In genomic region chr4:40854387-40854933, GRCm38 (mm10) we compare ENCODE assay signal across 7 mouse cellular contexts. TPM values are rescaled to one million over a fixed set of nuclear protein-coding genes. Genes with fewer than 3 reads are reported as not detected.
A peak's percentile ranks its signal among the peaks of the same experiment; 100 is the strongest.
DNase-seq lines count a peak whose midpoint lies in the region; ATAC-seq and TF ChIP-seq lines count a peak whose summit lies in the region.

No protein-coding gene starts in this region.

- ATAC-seq in forebrain, embryonic 11.5 days (replicated peaks; ENCODE audit: low FRiP score) = no peak
- ATAC-seq in limb, embryonic 14.5 days (ENCODE audit: low FRiP score, low read depth) = no peak
- no peak for ATAC-seq in stomach, embryonic 14.5 days (ENCODE audit: insufficient number of reproducible peaks, insufficient read depth, low FRiP score, low read depth)

- intact Hi-C loops in left cerebral cortex, postnatal 10 days (cut with DNase I) = loop anchor here (10.0 kb wide), 1 partner anchor 80 kb away; no protein-coding TSS in a partner anchor

- no peaks in the 10 kb centered on the region for H3K9me3 ChIP-seq in forebrain, embryonic 11.5 days (ENCODE audit: control insufficient read depth, low read length)
- H3K9me3 ChIP-seq in limb, embryonic 14.5 days (ENCODE audit: control insufficient read depth, low read length) = no peaks in the 10 kb centered on the region
- no peaks in the 10 kb centered on the region for H3K9me3 ChIP-seq in stomach, embryonic 14.5 days (ENCODE audit: control insufficient read depth, low read depth, low read length)

- H3K36me3 ChIP-seq in spleen, adult 2 months (ENCODE audit: control insufficient read depth, insufficient read depth, low read length) = no peaks in the 10 kb centered on the region; the same call in 1 of the 2 replicates
- no peaks in the 10 kb centered on the region for H3K36me3 ChIP-seq in forebrain, embryonic 11.5 days (ENCODE audit: control insufficient read depth, insufficient read depth, low read length)
- H3K36me3 ChIP-seq in limb, embryonic 14.5 days (ENCODE audit: control insufficient read depth, insufficient read depth, low read length) = no peaks in the 10 kb centered on the region
- no peaks in the 10 kb centered on the region for H3K36me3 ChIP-seq in stomach, embryonic 14.5 days (ENCODE audit: control insufficient read depth, insufficient read depth, low read length)

- H3K4me3 ChIP-seq in spleen, adult 2 months (ENCODE audit: extremely low read depth, insufficient read depth, insufficient read length) = peak overlapping the region; percentile 66
- peak overlapping the region; percentile 68 for H3K4me3 ChIP-seq in forebrain, embryonic 11.5 days (ENCODE audit: low read depth, low read length)
- peak overlapping the region; percentile 71 for H3K4me3 ChIP-seq in limb, embryonic 14.5 days (replicated peaks; ENCODE audit: low read length)
- H3K4me3 ChIP-seq in stomach, embryonic 14.5 days (ENCODE audit: low read depth, low read length) = peak overlapping the region; percentile 87

- TF ChIP-seq CTCF in spleen, adult 2 months (IDR thresholded peaks at IDR 0.05; ENCODE audit: extremely low read depth, insufficient read depth, insufficient read length, insufficient replicate concordance) = no peak

- H3K27ac ChIP-seq in spleen, adult 2 months (ENCODE audit: insufficient read depth, low read length) = peak overlapping the region; percentile 88
- H3K27ac ChIP-seq in forebrain, embryonic 11.5 days (ENCODE audit: low read depth, low read length) = peak overlapping the region; percentile 67
- H3K27ac ChIP-seq in limb, embryonic 14.5 days (replicated peaks; ENCODE audit: low read depth, low read length) = peak overlapping the region; percentile 86
- peak overlapping the region; percentile 86 for H3K27ac ChIP-seq in stomach, embryonic 14.5 days (ENCODE audit: low read length)

- H3K4me1 ChIP-seq in spleen, adult 2 months (ENCODE audit: control insufficient read depth, insufficient read depth, insufficient read length) = peaks cover 18% of the 10 kb centered on the region; the same call in 1 of the 2 replicates
- peaks cover 3% of the 10 kb centered on the region; the same call in 1 of the 2 replicates for H3K4me1 ChIP-seq in forebrain, embryonic 11.5 days (replicated peaks; ENCODE audit: control insufficient read depth, insufficient read depth, low read length)
- peaks cover 27% of the 10 kb centered on the region for H3K4me1 ChIP-seq in limb, embryonic 14.5 days (ENCODE audit: control insufficient read depth, insufficient read depth, low read length)
- H3K4me1 ChIP-seq in stomach, embryonic 14.5 days (ENCODE audit: control insufficient read depth, insufficient read depth, low read length) = peaks cover 28% of the 10 kb centered on the region

- H3K27me3 ChIP-seq in spleen, adult 2 months (ENCODE audit: control insufficient read depth, insufficient read depth, low read length) = no peaks in the 10 kb centered on the region
- no peaks in the 10 kb centered on the region for H3K27me3 ChIP-seq in forebrain, embryonic 11.5 days (ENCODE audit: control insufficient read depth, insufficient read depth, low read length)
- no peaks in the 10 kb centered on the region for H3K27me3 ChIP-seq in limb, embryonic 14.5 days (ENCODE audit: control insufficient read depth, insufficient read depth, low read length)
- no peaks in the 10 kb centered on the region for H3K27me3 ChIP-seq in stomach, embryonic 14.5 days (ENCODE audit: control insufficient read depth, insufficient read depth, low read length)

- H3K9ac ChIP-seq in forebrain, embryonic 11.5 days (ENCODE audit: low read length) = peak overlapping the region; percentile 60
- peak overlapping the region; percentile 80 for H3K9ac ChIP-seq in limb, embryonic 14.5 days (ENCODE audit: low read depth, low read length, severe bottlenecking)
- peak overlapping the region; percentile 61 for H3K9ac ChIP-seq in stomach, embryonic 14.5 days (replicated peaks; ENCODE audit: low read depth, low read length)

- WGBS in spleen, adult 2 months = 21% methylated on average over 18 of the region's 18 CpGs
- 15% methylated on average over 18 of the region's 18 CpGs for WGBS in forebrain, embryonic 11.5 days
- WGBS in limb, embryonic 14.5 days = 12% methylated on average over 18 of the region's 18 CpGs
- 12% methylated on average over 18 of the region's 18 CpGs for WGBS in stomach, embryonic 14.5 days

- peak overlapping the region; percentile 67 for H3K4me2 ChIP-seq in forebrain, embryonic 11.5 days (ENCODE audit: low read depth, low read length, severe bottlenecking)
- peak overlapping the region; percentile 80 for H3K4me2 ChIP-seq in limb, embryonic 14.5 days (replicated peaks; ENCODE audit: low read depth, low read length, severe bottlenecking)
- peak overlapping the region; percentile 62 for H3K4me2 ChIP-seq in stomach, embryonic 14.5 days (replicated peaks; ENCODE audit: low read depth, low read length)

- no peak for DNase-seq in spleen, adult 2 months (ENCODE audit: low read depth in 1 of 2, low spot score in 2 of 2)
- no peak for DNase-seq in spleen, adult 18-20 months
- no peak for DNase-seq in forebrain, embryonic 11.5 days (ENCODE audit: low spot score)
- DNase-seq in limb, embryonic 14.5 days (ENCODE audit: low spot score) = peak; percentile 27
- no peak for DNase-seq in left cerebral cortex, postnatal 10 days (ENCODE audit: extremely low spot score in 1 of 2, low spot score in 2 of 2)
- DNase-seq in frontal cortex, postnatal 14 days (ENCODE audit: low spot score in 2 of 2) = no peak

- no peak for TF ChIP-seq POLR2A in spleen, adult 2 months (IDR thresholded peaks at IDR 0.05; ENCODE audit: low read depth, low read length)
- TF ChIP-seq POLR2A in limb, embryonic 14.5 days (IDR thresholded peaks at IDR 0.05; ENCODE audit: borderline replicate concordance, extremely low read depth, insufficient read depth, insufficient read length) = no peak

RNA-seq across cellular contexts. Expression of gene B4galt1, which starts 0.7 kb away (rescaled TPM):
- polyA plus RNA-seq in spleen, adult 2 months (2012; rRNA removed) = 24.6 and 37.4 TPM in 2 replicates
- 19.3 and 20.3 TPM in 2 replicates for polyA plus RNA-seq in forebrain, embryonic 11.5 days (2014; fragmentation: Nextera tagmentation; extraction: Ambion mirVana)
- 35.9 and 41.3 TPM in 2 replicates for polyA plus RNA-seq in limb, embryonic 14.5 days (2012; rRNA removed)
- 52.3 and 54.8 TPM in 2 replicates for polyA plus RNA-seq in limb, embryonic 14.5 days (2014; fragmentation: Nextera tagmentation; extraction: Ambion mirVana)
- polyA plus RNA-seq in stomach, embryonic 14.5 days (2014; fragmentation: Nextera tagmentation; extraction: Ambion mirVana) = 53.4 and 55.6 TPM in 2 replicates
- 1 to 10 TPM; 6.8 to 7.0 TPM for total RNA-seq in left cerebral cortex, postnatal 10 days (2021)
